Mouse (Mus musculus) hindbrain, embryonic 11.5 days (tissue): Measurements from ENCODE around the gene Cnga2. TPM values are rescaled to one million over a fixed set of nuclear protein-coding genes. Genes with fewer than 3 reads are reported as not detected.
"Not testable (repeated sequence)": the region's sequence is repeated elsewhere in the genome, so short reads cannot be mapped to it uniquely, and the experiment has no call there.

Experiments used
- ATAC-seq: fragments of 200-750 bp; cut with Nextera tagmentation; 2 replicates; pipeline ENCODE4 v1.8.0; 2017; ENCODE audit warnings: mild to moderate bottlenecking, moderate TSS enrichment, moderate library complexity; ENCODE audit not compliant: low FRiP score
- DNase-seq: peaks from one replicate; pipeline ENCODE4 v3.0.0-alpha.2; 2015; ENCODE audit warnings: low spot score
- H3K27ac ChIP-seq: fragments of 300-500 bp; sonication (generic); 2 replicates; pipeline ENCODE4 v1.5.1; 2014; ENCODE audit warnings: mild to moderate bottlenecking, low read depth, low read length
- H3K27me3 ChIP-seq: fragments of 300-500 bp; sonication (generic); 2 replicates; pipeline ENCODE4 v1.6.1; 2014; ENCODE audit warnings: mild to moderate bottlenecking, low read length, moderate library complexity, mixed read lengths; ENCODE audit not compliant: control insufficient read depth, insufficient read depth
- H3K36me3 ChIP-seq: fragments of 300-500 bp; sonication (generic); 2 replicates; pipeline ENCODE4 v1.6.1; 2014; ENCODE audit warnings: mild to moderate bottlenecking, low read length, moderate library complexity, mixed read lengths; ENCODE audit not compliant: control insufficient read depth, insufficient read depth
- H3K4me1 ChIP-seq: fragments of 300-500 bp; sonication (generic); replicated peaks from 2 replicates; pipeline ENCODE4 v1.6.1; 2014; ENCODE audit warnings: low read length, mixed read lengths; ENCODE audit not compliant: control insufficient read depth, insufficient read depth
- H3K4me2 ChIP-seq: fragments of 300-500 bp; sonication (generic); replicated peaks from 2 replicates; pipeline ENCODE4 v1.6.1; 2014; ENCODE audit warnings: mild to moderate bottlenecking, low read depth, low read length
- H3K4me3 ChIP-seq: fragments of 300-500 bp; sonication (generic); 2 replicates; pipeline ENCODE4 v1.5.1; 2014; ENCODE audit warnings: low read depth, low read length
- H3K9ac ChIP-seq: fragments of 300-500 bp; sonication (generic); 2 replicates; pipeline ENCODE4 v1.6.1; 2014; ENCODE audit warnings: low read depth, low read length
- H3K9me3 ChIP-seq: fragments of 300-500 bp; sonication (generic); 2 replicates; pipeline ENCODE4 v1.6.1; 2016; ENCODE audit warnings: low read length; ENCODE audit not compliant: control insufficient read depth
- WGBS: fragments of 180-500 bp; shearing (Covaris S2); extraction: QIAGEN DNeasy Blood & Tissue Kit; methylation state at CpG from one replicate; pipeline ENCODE4 v1.1.7; 2014; 5-methylcytosine and 5-hydroxymethylcytosine counted together
- polyA plus RNA-seq: library from polyadenylated mRNA; unstranded; fragments of >200 nt; fragmentation: Nextera tagmentation; extraction: Ambion mirVana; gene quantifications from 2 replicates; pipeline ENCODE4 v1.2.1, GENCODE M21; 2014

The Cnga2 gene
- polyA plus RNA-seq, 1 experiment from 2014 or later: not detected

GRCm38 (mm10) chrX:71972686-71973085, 19.0 kb upstream of the Cnga2 start, which contains the start of gene Fate1:
Fate1 (plus strand) TSS chrX:71972986.
- no peak within 1 kb of the TSS for H3K27ac ChIP-seq
- no peaks in the 10 kb centered on the region for H3K36me3 ChIP-seq
- no peaks in the 10 kb centered on the region for H3K27me3 ChIP-seq
- H3K4me2 ChIP-seq: no peak within 1 kb of the TSS
- H3K9ac ChIP-seq: no peak within 1 kb of the TSS
- no peaks in the 10 kb centered on the region for H3K9me3 ChIP-seq
- DNase-seq: no peak
- H3K4me1 ChIP-seq: no peaks in the 10 kb centered on the region
- no peak within 1 kb of the TSS for H3K4me3 ChIP-seq
- ATAC-seq: no peak
- WGBS: 78% methylated on average over 2 of the region's 2 CpGs

DNA sequence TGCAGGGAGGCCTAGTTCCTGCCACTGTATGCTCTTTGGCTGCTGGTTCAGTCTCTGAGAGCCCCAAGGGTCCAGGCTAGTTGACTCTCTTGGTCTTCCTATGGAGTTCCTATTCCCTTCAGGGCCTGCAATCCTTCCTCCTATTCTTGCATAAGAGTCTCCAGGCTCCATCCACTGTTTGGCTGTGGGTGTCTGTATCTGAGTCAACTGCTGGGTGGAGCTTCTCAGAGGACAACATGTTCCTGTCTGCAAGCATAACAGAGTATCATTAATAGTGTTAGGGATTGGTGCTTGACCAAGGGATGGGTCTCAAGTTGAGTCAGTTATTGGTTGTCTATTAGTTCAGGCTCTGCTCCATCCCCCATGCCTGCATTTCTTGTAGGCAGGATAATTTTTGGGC, 14.0 kb upstream of the Cnga2 start:
- ATAC-seq, H3K4me3 ChIP-seq, H3K9me3 ChIP-seq, H3K36me3 ChIP-seq, H3K27me3 ChIP-seq, H3K4me2 ChIP-seq, H3K9ac ChIP-seq, DNase-seq, H3K27ac ChIP-seq, H3K4me1 ChIP-seq: not testable (repeated sequence)

DNA sequence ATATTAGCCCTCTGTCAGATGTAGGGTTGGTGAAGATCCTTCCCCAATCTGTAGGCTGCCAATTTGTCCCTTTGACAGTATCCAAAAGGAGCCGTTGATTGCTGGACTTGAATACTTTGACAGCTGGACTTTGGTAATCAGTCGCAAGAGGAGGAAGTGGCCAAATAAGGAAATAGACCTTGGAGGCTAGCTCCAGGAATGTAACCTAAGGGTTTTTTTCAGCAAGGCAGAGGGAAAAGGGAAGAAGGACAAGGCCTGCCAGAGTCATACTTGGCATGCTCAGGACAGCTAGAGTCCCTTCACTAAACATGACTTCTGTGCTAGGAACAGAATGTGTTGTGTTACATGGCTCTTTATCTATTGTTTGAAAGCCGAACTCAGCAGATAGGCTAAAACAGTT, 11.2 kb upstream of the Cnga2 start:
- no peak overlapping the region for H3K9ac ChIP-seq
- H3K4me2 ChIP-seq: no peak overlapping the region
- DNase-seq (no peak), ATAC-seq (no peak)
- H3K36me3 ChIP-seq: no peaks in the 10 kb centered on the region
- WGBS: 67% methylated on average over 3 of the region's 3 CpGs
- H3K4me1 ChIP-seq: no peaks in the 10 kb centered on the region
- H3K9me3 ChIP-seq: no peaks in the 10 kb centered on the region
- no peaks in the 10 kb centered on the region for H3K27me3 ChIP-seq
- no peak overlapping the region for H3K27ac ChIP-seq
- H3K4me3 ChIP-seq: no peak overlapping the region

DNA sequence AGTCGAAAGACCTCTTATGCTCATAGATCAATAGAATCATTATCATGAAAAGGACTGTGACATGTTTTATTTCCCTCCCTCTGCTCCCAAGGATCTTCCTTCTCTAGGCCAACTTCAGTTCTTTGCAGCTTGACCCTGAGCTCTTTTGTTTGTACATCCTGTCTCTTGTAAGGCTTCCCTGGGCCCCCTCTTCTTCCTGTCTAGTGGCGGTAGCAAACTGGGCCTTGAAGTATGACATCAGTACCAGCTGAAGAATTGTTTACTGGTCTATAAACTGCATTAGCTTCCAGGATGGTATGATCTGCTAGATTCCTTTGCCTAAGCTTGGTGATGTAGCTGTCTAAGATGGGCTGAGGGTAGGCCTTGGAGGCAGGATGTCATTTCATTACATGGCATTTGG, 10.3 kb upstream of the Cnga2 start:
- no peak for ATAC-seq
- no peak for DNase-seq
- 58% methylated on average over 2 of the region's 2 CpGs for WGBS
- Histone ChIP-seq H3K36me3 (no peaks in the 10 kb centered on the region), H3K27ac (no peak overlapping the region), H3K9me3 (no peaks in the 10 kb centered on the region), H3K4me1 (no peaks in the 10 kb centered on the region), H3K9ac (no peak overlapping the region), H3K4me3 (no peak overlapping the region), H3K4me2 (no peak overlapping the region), H3K27me3 (no peaks in the 10 kb centered on the region)

DNA sequence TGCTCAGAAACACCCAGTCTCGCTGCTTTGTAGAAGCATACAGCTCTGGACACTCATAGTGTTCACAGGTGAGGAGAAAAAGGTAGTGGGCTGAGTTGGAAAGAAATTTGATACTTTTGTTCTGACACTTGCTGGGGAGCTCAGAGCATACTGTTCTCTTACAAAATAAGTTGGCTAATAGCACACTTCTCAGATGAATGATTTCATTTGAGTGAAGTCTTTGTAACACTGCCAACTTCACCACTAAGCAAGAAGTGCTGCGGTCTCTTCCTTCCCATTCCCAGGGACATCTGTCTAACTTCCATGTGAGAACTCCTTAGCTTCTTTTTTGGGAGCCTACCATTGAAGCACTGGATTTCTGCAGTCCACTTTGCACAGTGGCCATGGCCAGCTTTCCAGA, 8.4 kb upstream of the Cnga2 start:
- H3K9ac ChIP-seq: no peak overlapping the region
- DNase-seq (no peak), ATAC-seq (no peak)
- no peaks in the 10 kb centered on the region for H3K4me1 ChIP-seq
- 72% methylated on average over 2 of the region's 2 CpGs for WGBS
- no peaks in the 10 kb centered on the region for H3K36me3 ChIP-seq
- no peaks in the 10 kb centered on the region for H3K27me3 ChIP-seq
- H3K9me3 ChIP-seq: no peaks in the 10 kb centered on the region
- no peak overlapping the region for H3K4me3 ChIP-seq
- no peak overlapping the region for H3K27ac ChIP-seq
- no peak overlapping the region for H3K4me2 ChIP-seq

GRCm38 (mm10) chrX:71983775-71984174, 7.9 kb upstream of the Cnga2 start:
- WGBS: 92% methylated on average over 1 of the region's 1 CpGs
- Histone ChIP-seq H3K27ac (no peak overlapping the region), H3K4me1 (no peaks in the 10 kb centered on the region), H3K4me3 (no peak overlapping the region), H3K9ac (no peak overlapping the region), H3K9me3 (no peaks in the 10 kb centered on the region), H3K27me3 (no peaks in the 10 kb centered on the region), H3K36me3 (no peaks in the 10 kb centered on the region), H3K4me2 (no peak overlapping the region)
- ATAC-seq (no peak), DNase-seq (peak; percentile 8)

DNA sequence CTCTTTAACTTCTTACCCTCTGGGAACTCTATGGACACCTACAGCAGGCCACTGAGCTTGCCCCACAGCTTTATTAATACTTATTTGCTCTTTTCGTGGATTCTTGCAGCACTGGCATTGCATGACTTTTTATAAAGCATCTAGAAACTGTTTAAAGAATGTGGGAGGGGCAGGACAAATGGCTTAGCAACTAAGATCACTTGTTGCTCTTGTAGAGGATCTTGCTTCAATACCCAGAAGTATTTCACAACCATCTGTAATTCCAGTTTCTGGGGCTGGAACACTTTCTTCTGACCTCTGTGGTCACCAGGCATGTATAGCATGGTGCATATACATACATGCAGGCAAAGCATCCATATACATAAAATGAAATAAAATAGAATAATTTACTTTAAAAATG, 4.3 kb downstream of the Cnga2 start:
- Histone ChIP-seq H3K4me3 (no peak overlapping the region), H3K4me2 (no peak overlapping the region), H3K36me3 (no peaks in the 10 kb centered on the region), H3K9me3 (no peaks in the 10 kb centered on the region), H3K27me3 (no peaks in the 10 kb centered on the region), H3K4me1 (no peaks in the 10 kb centered on the region), H3K9ac (no peak overlapping the region), H3K27ac (no peak overlapping the region)
- 62% methylated on average over 1 of the region's 1 CpGs for WGBS
- no peak for DNase-seq
- ATAC-seq: no peak

- no peaks in the 10 kb centered on the region for H3K4me1 ChIP-seq
- no peak overlapping the region for H3K9ac ChIP-seq
- no peak overlapping the region for H3K4me3 ChIP-seq
- no peaks in the 10 kb centered on the region for H3K27me3 ChIP-seq
- no peaks in the 10 kb centered on the region for H3K9me3 ChIP-seq
- DNase-seq (no peak), ATAC-seq (no peak)
- no peak overlapping the region for H3K4me2 ChIP-seq
- H3K36me3 ChIP-seq: no peaks in the 10 kb centered on the region
- H3K27ac ChIP-seq: no peak overlapping the region
Observed at GRCm38 (mm10) chrX:72009930-72010329, 18.3 kb downstream of the Cnga2 start.

- 66% methylated on average over 9 of the region's 9 CpGs for WGBS
Observed at GRCm38 (mm10) chrX:72012236-72012635, 20.6 kb downstream of the Cnga2 start.

More at GRCm38 (mm10) chrX:72012236-72012635, 20.6 kb downstream of the Cnga2 start:
- DNase-seq (peak; percentile 2), ATAC-seq (peak; percentile 49; the same call in 1 of the 2 replicates)
- Histone ChIP-seq H3K9ac (no peak overlapping the region), H3K4me3 (no peak overlapping the region), H3K27ac (no peak overlapping the region), H3K36me3 (no peaks in the 10 kb centered on the region), H3K27me3 (no peaks in the 10 kb centered on the region), H3K9me3 (no peaks in the 10 kb centered on the region), H3K4me2 (no peak overlapping the region), H3K4me1 (no peaks in the 10 kb centered on the region)
